Mouse (Mus musculus) liver, adult 2 months (tissue): ENCODE measurements at regions not wholly inside any gene's neighbourhood (a gene's known extent, or its start where the extent isn't known, plus 50 kb on each side); places are given as distances from the start of the nearest gene placed in this dataset.

Experiments used
- CTCF ChIP-seq: fragments of 200-500 bp; IDR thresholded peaks from 2 replicates; pipeline ENCODE4 v1.5.1; 2011; ENCODE audit warnings: low read depth, low read length, control low read depth
- POLR2A ChIP-seq: fragments of 200-500 bp; IDR thresholded peaks from 2 replicates; pipeline ENCODE4 v1.6.1; 2011; ENCODE audit warnings: low read length, control low read depth; ENCODE audit not compliant: insufficient read depth; ENCODE audit errors: extremely low read depth

DNA sequence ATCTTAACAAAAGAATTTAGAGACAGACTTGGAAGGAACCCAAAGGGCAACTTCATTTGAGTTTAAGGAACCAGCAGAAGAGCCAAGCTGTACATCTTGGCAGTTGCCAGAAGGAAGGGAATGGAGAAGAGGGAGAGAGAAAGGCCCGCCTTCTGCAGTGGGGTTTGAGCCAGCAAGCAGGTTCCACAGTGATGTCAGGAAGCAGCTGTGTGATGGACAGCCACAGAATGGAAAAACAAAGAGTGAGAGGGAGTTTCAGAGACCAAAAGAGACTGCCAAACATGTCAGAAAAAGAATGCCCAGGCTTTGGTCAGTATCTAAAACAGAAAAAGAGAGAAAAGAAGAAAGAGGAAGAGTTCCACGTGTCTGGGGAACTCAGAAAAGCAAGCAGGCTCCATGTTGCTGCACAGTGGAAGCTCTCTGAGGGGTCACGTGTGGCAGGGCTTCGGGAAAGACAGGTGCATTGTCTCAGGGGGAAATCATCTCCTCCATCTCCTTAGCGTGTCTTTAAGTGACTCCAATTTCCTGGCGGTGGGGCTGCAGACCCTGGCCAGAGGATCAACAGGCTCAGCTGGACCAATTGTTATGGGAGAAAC is 203.7 kb upstream of the Egln3 start:
- TF ChIP-seq CTCF (no peak), POLR2A (no peak)
